Mouse (Mus musculus) gastrocnemius, postnatal 25 days (tissue): ENCODE results near the gene Tmprss11g. TPM values are rescaled to one million over a fixed set of nuclear protein-coding genes. Genes with fewer than 3 reads are reported as not detected.

Experiments
- DNase-seq: peaks from one replicate; pipeline ENCODE4 v3.0.0; 2022
- long read RNA-seq, 2 experiments: library from polyadenylated mRNA; stranded (forward); transcript quantifications; one replicate each; pipeline ENCODE4 v2.0.0; 2021
- total RNA-seq, 2 experiments: library from RNA; stranded (reverse); gene quantifications; 1 replicate in 1 of 2; 2 replicates in 1 of 2; pipeline ENCODE4 v1.2.3; 2021

Tmprss11g gene
- not detected for total RNA-seq
- long read RNA-seq, experiment 1: 0 reads
- long read RNA-seq, experiment 2: 0 reads

DNA sequence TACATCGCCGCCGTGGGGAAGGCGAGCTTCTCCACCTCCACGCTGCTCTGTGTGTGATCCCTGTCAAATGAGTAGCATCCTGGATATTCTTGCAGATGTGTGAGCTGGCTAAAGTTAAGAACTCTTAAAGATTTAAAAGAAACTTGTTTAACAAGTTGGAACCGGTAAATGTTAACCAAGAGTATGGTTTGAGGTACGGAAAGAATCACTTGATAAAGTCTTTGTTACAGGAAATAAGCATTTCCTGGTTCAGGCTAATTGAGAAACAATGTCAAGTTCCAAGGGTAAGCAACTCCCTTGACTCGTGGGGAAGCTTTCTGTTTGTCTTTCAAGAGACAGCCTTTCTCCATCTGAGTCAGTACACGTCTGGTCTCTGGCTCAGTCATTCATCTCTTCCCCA lies at the start of gene Tmprss11g:
Gene Tmprss11g (minus strand): TSS at position 101 of the 400 bp plus-strand sequence.
- no peak for DNase-seq

DNA sequence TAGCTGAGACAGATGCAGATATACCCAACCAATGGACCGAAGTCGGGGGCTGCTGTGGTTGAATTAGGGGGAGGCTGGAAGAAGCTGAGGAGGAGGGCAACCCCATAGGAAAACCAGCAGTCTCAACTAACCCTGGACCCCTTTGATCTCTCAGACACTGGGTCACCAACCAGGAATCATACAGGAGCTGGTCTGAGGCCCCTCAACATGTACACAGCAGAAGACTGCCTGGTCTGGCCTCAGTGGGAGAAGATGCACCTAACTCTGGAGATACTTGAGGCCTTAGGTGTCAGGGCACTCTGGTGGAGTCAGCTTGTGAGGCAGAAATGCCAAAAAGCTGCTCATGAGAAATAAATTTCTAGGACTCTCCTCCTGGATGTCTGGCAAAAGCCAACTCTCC lies 28.3 kb upstream of the Tmprss11g start:
- no peak for DNase-seq

DNA sequence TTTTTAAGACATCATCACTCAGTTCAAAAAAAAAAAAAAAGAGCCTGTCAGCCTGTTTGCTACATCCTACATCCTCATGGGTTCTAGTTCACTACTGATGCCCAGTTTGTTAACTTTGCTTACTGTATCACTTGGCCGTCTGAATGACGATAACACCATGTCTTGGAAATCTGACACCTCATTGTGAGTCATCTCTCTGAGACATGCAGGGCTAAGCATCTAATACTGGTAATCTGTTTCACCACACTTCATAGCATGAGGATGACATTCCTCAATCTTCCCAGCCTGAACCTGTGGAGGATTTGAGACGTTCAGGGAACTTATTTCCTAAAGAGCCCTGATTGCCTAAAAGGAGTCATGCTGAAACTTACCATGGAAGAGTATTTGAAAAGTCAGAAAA lies 22.2 kb upstream of the Tmprss11g start:
- no peak for DNase-seq

DNA sequence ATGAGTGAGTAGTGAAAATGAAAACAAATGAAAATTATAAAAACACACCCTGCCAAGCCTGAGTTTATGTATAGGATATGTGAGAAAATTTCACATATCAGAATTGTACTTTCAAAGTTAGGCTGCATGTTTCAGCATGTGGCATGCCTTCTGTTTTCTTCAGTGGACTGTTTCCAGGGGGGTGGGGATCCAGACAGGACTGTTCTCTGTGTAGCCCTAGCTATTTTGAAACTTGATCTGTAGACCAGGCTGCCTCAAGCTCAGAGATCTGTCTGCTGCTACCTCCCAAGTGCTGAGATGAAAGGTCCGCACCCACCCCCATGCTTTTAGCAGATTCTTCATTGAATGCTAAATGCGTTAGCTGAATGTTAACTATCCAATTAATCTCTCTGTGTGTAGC lies 10.3 kb upstream of the Tmprss11g start:
- DNase-seq: no peak

DNA sequence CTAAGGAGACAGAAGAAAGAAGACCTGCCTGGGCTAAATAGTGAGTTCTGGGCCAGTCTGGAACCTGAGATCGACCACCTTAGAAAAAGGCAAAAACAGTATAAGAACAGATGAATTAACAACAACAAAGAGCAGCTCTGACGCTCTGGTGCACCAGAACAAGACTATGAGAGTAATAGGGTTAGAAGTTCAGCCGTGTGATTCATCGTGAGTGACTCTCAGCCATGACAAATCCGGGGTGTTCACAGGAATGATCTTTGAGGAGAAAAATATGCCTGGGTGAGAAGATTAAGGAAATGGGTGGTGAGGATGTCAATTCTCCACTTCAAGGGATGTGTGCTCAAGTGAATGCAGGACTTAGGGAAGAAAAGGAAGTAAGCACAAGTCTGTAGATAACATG lies 6.9 kb downstream of the Tmprss11g start:
- DNase-seq: no peak

DNA sequence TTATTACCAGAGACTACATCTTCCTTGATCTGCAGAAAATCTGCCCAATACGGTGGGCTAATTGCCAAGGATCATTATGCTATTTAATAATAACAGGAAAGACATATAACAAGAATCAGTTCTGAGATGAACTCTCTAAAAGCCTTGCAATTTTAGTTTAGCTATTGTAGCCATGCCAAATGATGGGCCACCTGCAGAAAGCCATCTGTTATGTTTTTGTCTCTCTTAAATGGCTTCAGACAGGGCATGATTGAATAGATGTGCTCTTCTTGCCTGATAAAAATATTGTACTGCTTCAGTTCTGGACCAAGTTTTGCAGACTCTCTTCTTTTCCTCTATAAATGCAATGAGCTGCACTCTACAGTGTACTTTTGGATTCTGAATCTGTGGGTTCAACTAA lies 24.9 kb downstream of the Tmprss11g start:
- no peak for DNase-seq

DNA sequence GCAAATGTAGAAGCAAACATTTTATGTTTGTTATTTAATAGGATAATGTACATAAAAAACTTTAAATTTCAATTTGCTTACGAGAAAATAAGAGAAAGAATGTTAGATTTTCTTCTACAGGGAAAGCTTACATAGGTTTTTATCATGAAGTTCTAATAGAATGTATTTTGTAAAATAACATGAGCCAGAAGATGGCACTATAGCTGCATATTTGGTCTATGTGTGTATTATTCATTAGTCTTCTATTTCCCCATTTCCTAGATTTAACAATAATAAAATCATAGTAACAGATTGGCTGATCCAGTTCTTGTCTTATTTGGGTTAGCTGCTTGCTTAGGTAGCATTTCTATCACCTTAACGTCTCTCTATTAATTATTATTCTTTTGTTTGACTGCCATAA lies 35.8 kb downstream of the Tmprss11g start:
- DNase-seq: no peak

DNA sequence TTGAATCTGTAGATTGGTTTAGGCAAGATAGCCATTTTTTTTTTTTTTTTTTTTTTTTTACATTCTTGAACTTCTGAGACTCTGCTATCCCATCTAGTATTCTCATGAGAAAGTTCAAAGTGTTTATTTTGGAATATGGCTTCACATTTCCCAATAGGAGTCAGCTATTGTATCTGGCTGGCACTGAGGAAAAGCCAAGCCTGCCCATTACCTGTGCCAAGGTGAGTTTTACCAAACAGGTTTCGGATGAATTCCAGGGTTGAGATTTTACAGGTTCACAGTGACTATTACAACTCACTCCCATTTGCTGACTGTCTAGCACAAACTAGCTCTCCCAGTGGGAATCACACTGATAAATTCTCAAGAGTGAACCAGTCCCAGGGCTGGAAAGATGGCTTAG lies 36.4 kb downstream of the Tmprss11g start:
- DNase-seq: no peak

DNA sequence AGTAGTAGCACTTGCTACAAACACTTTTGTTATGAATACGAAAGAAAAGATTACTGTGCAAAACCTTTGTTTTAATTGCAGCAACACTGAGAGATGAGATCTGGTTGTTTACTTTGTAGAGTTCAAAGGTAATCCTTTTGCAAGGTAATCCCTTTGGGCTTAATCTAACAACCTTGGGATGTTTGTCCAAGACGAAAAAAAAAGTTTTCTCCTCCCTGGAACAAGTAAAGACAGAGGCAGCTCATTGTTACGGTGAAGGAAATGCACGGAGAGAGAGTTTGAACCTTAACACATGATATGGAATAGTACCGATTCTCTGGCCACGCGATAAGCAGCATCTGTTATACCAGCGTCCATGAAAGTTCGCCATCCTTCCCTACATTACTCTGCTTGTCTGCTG lies 44.5 kb downstream of the Tmprss11g start:
- no peak for DNase-seq

DNA sequence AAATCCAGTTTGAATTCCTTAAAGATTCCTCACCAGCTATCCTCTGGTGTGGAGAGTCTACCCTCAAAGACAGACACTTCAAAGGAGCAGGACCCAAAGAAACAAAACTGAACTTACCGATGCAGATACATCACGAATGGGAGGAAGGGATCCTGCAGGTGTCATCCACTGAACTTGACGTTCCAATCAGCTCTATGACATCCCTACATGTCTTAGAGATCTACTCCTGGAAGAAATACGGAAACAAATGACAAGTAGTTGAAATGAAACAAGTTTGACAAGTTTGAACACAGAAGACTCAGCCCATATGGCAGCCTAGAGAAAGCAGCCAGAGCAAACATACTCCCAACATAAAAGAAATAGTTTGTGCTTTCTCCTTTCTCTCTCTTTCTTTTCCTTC lies 49.5 kb downstream of the Tmprss11g start, which contains the start of gene Tmprss11a:
Gene Tmprss11a (minus strand): TSS at position 101 of the 400 bp plus-strand sequence.
- no peak for DNase-seq

DNA sequence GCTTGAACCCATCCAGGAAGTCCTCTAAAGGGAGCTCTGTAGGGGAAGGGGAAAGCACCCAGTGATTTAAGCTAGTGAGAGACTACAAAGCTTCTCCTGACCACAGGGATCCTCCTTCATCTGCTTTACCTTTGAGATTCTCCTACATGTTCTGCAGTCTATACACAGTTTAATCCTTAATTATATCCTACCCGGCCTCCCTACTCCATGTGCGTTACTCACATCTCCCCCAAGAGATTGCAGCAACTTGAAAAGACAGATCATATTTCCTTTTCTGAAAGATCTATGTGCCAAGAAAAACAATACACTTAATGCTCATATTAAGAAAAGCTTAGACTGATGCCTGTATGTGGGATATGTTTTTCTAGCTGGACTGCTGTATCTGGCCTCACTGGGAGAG lies 79.1 kb downstream of the Tmprss11g start:
- no peak for DNase-seq

DNA sequence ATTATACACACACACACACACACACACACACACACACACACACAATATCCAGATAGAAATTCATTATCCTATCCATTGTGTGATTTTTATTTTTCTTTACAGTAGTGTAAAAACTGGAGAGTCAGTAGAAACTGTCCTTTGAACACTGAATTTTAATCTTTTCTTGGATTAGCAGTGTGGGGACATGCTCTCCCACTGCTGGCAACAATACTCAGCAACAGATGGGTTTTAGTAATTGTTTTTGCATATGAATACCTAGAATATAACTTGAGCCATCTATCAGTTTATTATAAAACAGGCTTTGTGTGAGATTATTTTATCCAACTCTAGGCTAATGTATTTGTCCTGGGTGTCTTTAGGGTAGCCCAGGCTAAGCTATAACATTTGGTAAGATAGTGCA lies 79.9 kb downstream of the Tmprss11g start:
- DNase-seq: no peak

Other genes starting within 250 kb of the Tmprss11g start
- gene Tmprss11c, start 229.3 kb downstream of the Tmprss11g start, total RNA-seq: not detected
- not detected for gene Tmprss11d, start 145.2 kb downstream of the Tmprss11g start, total RNA-seq
- not detected for gene Tmprss11a, start 49.6 kb downstream of the Tmprss11g start, total RNA-seq
- gene Tmprss11f, start 113.8 kb upstream of the Tmprss11g start, total RNA-seq: not detected
- not detected for gene Tmprss11b, start 157.8 kb upstream of the Tmprss11g start, total RNA-seq
- not detected for gene Tmprss11e, start 227.2 kb upstream of the Tmprss11g start, total RNA-seq